Mouse (Mus musculus) G1E (cell line): ENCODE results near the gene Dhx38.

Experiments
- CTCF ChIP-seq: IDR thresholded peaks from 2 replicates; pipeline ENCODE4 v1.5.1; 2012; ENCODE audit warnings: low read depth, low read length, inconsistent platforms, mixed read lengths
- GATA1 ChIP-seq: IDR thresholded peaks from 2 replicates; pipeline ENCODE4 v1.6.1; 2012; ENCODE audit warnings: borderline replicate concordance, low read length, inconsistent platforms, mixed read lengths
- POLR2AphosphoS5 ChIP-seq: IDR thresholded peaks from 2 replicates; pipeline ENCODE4 v1.6.1; 2012; ENCODE audit warnings: low read depth, low read length, inconsistent platforms; ENCODE audit not compliant: insufficient replicate concordance
- TAL1 ChIP-seq: conservative IDR thresholded peaks from 2 replicates; pipeline ENCODE4 v1.6.1; 2012; ENCODE audit warnings: low read depth, low read length, inconsistent platforms, mixed read lengths

- TF ChIP-seq GATA1 (no peak), TAL1 (no peak), CTCF (peak; percentile 65), POLR2AphosphoS5 (no peak)
These were observed 30.3 kb downstream of the Dhx38 start for GRCm38 (mm10) chr8:109535140-109535990.
